Mouse (Mus musculus): ENCODE measurements around the gene Grm5. TPM values are rescaled to one million over a fixed set of nuclear protein-coding genes. Genes with fewer than 3 reads are reported as not detected.

Grm5 gene
- polyA plus RNA-seq (2012; rRNA removed), result 38.0 and 45.7 TPM in 2 replicates

GRCm38 (mm10) chr7:87583868-87584267 is at the start of gene Grm5:
TSS of gene Grm5 (plus strand) at chr7:87584168.
- peak in 1 of 2 experiments; percentile 23 for DNase-seq (ENCODE audit: extremely low spot score in 1 of 2, low spot score in 1 of 2)

GRCm38 (mm10) chr7:87539031-87539430 is 44.9 kb upstream of the Grm5 start:
- no peak for DNase-seq (ENCODE audit: extremely low spot score in 1 of 2, low spot score in 1 of 2)

GRCm38 (mm10) chr7:87565300-87565699 is 18.7 kb upstream of the Grm5 start:
- no peak for DNase-seq (ENCODE audit: extremely low spot score in 1 of 2, low spot score in 1 of 2)

GRCm38 (mm10) chr7:87566476-87566875 is 17.5 kb upstream of the Grm5 start:
- DNase-seq (ENCODE audit: extremely low spot score in 1 of 2, low spot score in 1 of 2), result peak in 1 of 2 experiments; percentile 73

- DNase-seq (ENCODE audit: extremely low spot score in 1 of 2, low spot score in 1 of 2), result peak; percentile 20 to 77
Measured at GRCm38 (mm10) chr7:87584281-87584701, 323 bp downstream of the Grm5 start.

GRCm38 (mm10) chr7:87586271-87586937 is 2.4 kb downstream of the Grm5 start:
- peak; percentile 67 to 82 for DNase-seq (ENCODE audit: extremely low spot score in 1 of 2, low spot score in 1 of 2)

GRCm38 (mm10) chr7:87587976-87588375 is 4.0 kb downstream of the Grm5 start:
- no peak for DNase-seq (ENCODE audit: extremely low spot score in 1 of 2, low spot score in 1 of 2)

- DNase-seq (ENCODE audit: extremely low spot score in 1 of 2, low spot score in 1 of 2), result no peak
Measured at GRCm38 (mm10) chr7:87626251-87626650, 42.3 kb downstream of the Grm5 start.

GRCm38 (mm10) chr7:87635530-87635929 is 51.6 kb downstream of the Grm5 start:
- DNase-seq (ENCODE audit: extremely low spot score in 1 of 2, low spot score in 1 of 2), result no peak

GRCm38 (mm10) chr7:87650610-87651009 is 66.6 kb downstream of the Grm5 start:
- peak in 1 of 2 experiments; percentile 13 for DNase-seq (ENCODE audit: extremely low spot score in 1 of 2, low spot score in 1 of 2)

- DNase-seq (ENCODE audit: extremely low spot score in 1 of 2, low spot score in 1 of 2), result peak in 1 of 2 experiments; percentile 52
Measured at GRCm38 (mm10) chr7:87661794-87662193, 77.8 kb downstream of the Grm5 start.

- no peak for DNase-seq (ENCODE audit: extremely low spot score in 1 of 2, low spot score in 1 of 2)
Measured at GRCm38 (mm10) chr7:87664041-87664440, 80.1 kb downstream of the Grm5 start.

- DNase-seq (ENCODE audit: extremely low spot score in 1 of 2, low spot score in 1 of 2), result peak; percentile 25 to 78
Measured at GRCm38 (mm10) chr7:87716393-87716792, 132.4 kb downstream of the Grm5 start.

GRCm38 (mm10) chr7:87718631-87719030 is 134.7 kb downstream of the Grm5 start:
- peak; percentile 33 to 57 for DNase-seq (ENCODE audit: extremely low spot score in 1 of 2, low spot score in 1 of 2)

GRCm38 (mm10) chr7:87734511-87734910 is 150.5 kb downstream of the Grm5 start:
- DNase-seq (ENCODE audit: extremely low spot score in 1 of 2, low spot score in 1 of 2), result no peak

- peak in 1 of 2 experiments; percentile 33 for DNase-seq (ENCODE audit: extremely low spot score in 1 of 2, low spot score in 1 of 2)
Measured at GRCm38 (mm10) chr7:87761945-87762344, 178.0 kb downstream of the Grm5 start.

- peak in 1 of 2 experiments; percentile 21 for DNase-seq (ENCODE audit: extremely low spot score in 1 of 2, low spot score in 1 of 2)
Measured at GRCm38 (mm10) chr7:87762376-87762775, 178.4 kb downstream of the Grm5 start.

- peak; percentile 62 to 73 for DNase-seq (ENCODE audit: extremely low spot score in 1 of 2, low spot score in 1 of 2)
Measured at GRCm38 (mm10) chr7:87787560-87787959, 203.6 kb downstream of the Grm5 start.

- DNase-seq (ENCODE audit: extremely low spot score in 1 of 2, low spot score in 1 of 2), result no peak
Measured at GRCm38 (mm10) chr7:87788963-87789362, 205.0 kb downstream of the Grm5 start.

- DNase-seq (ENCODE audit: extremely low spot score in 1 of 2, low spot score in 1 of 2), result peak in 1 of 2 experiments; percentile 37
Measured at GRCm38 (mm10) chr7:87793896-87794295, 209.9 kb downstream of the Grm5 start.

- no peak for DNase-seq (ENCODE audit: extremely low spot score in 1 of 2, low spot score in 1 of 2)
Measured at GRCm38 (mm10) chr7:87824898-87825297, 240.9 kb downstream of the Grm5 start.

- DNase-seq (ENCODE audit: extremely low spot score in 1 of 2, low spot score in 1 of 2), result no peak
Measured at GRCm38 (mm10) chr7:87834669-87835068, 250.7 kb downstream of the Grm5 start.
